Mouse (Mus musculus) spleen, embryonic (tissue): ENCODE measurements around the gene Spib.

ENCODE experiments used
- CTCF ChIA-PET: fragments of 350-600 bp; sonication (Branson Sonifier 250); formaldehyde crosslinking; loops from one replicate; lab custom pipeline; 2022; lab: Charles Lee

Gene Spib

GRCm38 (mm10) chr7:44492166-44492826 is 39.6 kb downstream of the Spib start:
- CTCF ChIA-PET = interaction anchor here (0.6 kb wide), 1 partner anchor 13 kb away, joined by 3 read pairs; no protein-coding TSS in a partner anchor

- CTCF ChIA-PET = no interaction called here
Observed at GRCm38 (mm10) chr7:44491391-44491790, 40.5 kb downstream of the Spib start.

- CTCF ChIA-PET = interaction anchor here (0.6 kb wide), 1 partner anchor 11 kb away, joined by 14 read pairs; no protein-coding TSS in a partner anchor
Observed at GRCm38 (mm10) chr7:44490281-44490680, 41.6 kb downstream of the Spib start.

- CTCF ChIA-PET = no interaction called here
Observed at GRCm38 (mm10) chr7:44488545-44488944, 43.3 kb downstream of the Spib start.

GRCm38 (mm10) chr7:44487936-44488335 is 43.9 kb downstream of the Spib start:
- CTCF ChIA-PET = interaction anchor here (0.5 to 0.6 kb wide), 2 partner anchors 14 to 131 kb away, joined by 5 to 6 read pairs; no protein-coding TSS in a partner anchor

GRCm38 (mm10) chr7:44486927-44487575 is 44.8 kb downstream of the Spib start:
- CTCF ChIA-PET = no interaction called here

GRCm38 (mm10) chr7:44485572-44486195 is 46.2 kb downstream of the Spib start:
- CTCF ChIA-PET = no interaction called here

- CTCF ChIA-PET = interaction anchor here (0.6 to 0.7 kb wide), 3 partner anchors 89 to 226 kb away, joined by 3 to 6 read pairs (median 5); partner anchors contain the start of gene 1700008O03Rik
Observed at GRCm38 (mm10) chr7:44484841-44485571, 46.9 kb downstream of the Spib start.

- CTCF ChIA-PET = interaction anchor here (0.8 kb wide), 1 partner anchor 1457 kb away, joined by 15 read pairs; no protein-coding TSS in a partner anchor
Observed at GRCm38 (mm10) chr7:44484109-44484508, 47.8 kb downstream of the Spib start.

GRCm38 (mm10) chr7:44482836-44483435 is 48.9 kb downstream of the Spib start:
- CTCF ChIA-PET = no interaction called here
